In the genomic region with DNA sequence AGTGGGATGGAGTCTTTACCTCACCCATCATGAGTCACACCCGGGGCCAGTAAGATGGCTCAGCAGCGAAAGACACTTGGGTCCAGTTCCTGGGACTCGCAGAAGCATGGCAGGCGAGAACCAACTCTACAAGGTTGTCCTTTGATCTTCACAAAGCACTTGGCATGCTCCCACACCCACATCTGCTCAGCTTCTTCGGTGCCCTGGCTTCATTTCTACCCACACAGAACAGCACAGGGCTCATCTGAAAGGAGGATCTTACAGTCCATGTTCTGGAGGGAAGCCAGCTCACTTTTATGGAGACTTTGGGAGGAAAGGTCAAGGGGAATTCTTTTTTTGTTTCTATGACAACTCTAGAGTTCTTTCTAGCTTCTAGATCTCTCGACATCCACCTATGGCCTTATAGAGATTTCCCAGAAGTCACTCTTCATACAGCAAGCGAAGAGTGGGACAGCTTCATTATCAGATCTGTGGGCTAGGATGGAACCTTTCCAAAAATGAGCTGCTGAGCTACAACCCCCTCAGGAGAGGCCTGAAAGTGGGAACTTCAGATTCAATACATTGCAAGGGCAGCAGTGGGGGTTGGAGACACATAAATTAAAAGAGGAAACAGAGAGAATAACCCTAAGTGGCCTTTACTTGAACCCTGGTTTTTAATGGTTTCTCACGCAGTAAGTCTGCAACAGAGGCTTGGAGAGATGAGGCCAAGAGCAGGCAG, we compare ENCODE assay signal across 13 mouse cellular contexts. TPM values are rescaled to one million over a fixed set of nuclear protein-coding genes. Genes with fewer than 3 reads are reported as not detected.
A peak's percentile ranks its signal among the peaks of the same experiment; 100 is the strongest.
DNase-seq lines count a peak whose midpoint lies in the region; ATAC-seq lines count a peak whose summit lies in the region.
"Had no signal": no experiment of that assay in that cellular context is flagged by ENCODE, and none has a peak within 500 bp of the region (broad histone marks: within the 10 kb centered on the region; RNA-seq: fewer than 3 reads in every experiment).

No protein-coding gene starts in this region.

- 72% methylated on average over 8 of the region's 8 CpGs for WGBS in kidney, embryonic 16.5 days
- WGBS in kidney, embryonic 15.5 days = 65% methylated on average over 8 of the region's 8 CpGs
- WGBS in intestine, embryonic 16.5 days = 64% methylated on average over 8 of the region's 8 CpGs

- no peaks in the 10 kb centered on the region for H3K9me3 ChIP-seq in kidney, embryonic 16.5 days (ENCODE audit: low read length)
- no peaks in the 10 kb centered on the region for H3K9me3 ChIP-seq in kidney, embryonic 15.5 days (replicated peaks)
- H3K9me3 ChIP-seq in intestine, embryonic 16.5 days (ENCODE audit: control insufficient read depth, low read length) = no peaks in the 10 kb centered on the region
- H3K9me3 ChIP-seq: hindbrain, embryonic 12.5 days; limb, embryonic 12.5 days had no signal

- H3K4me2 ChIP-seq in kidney, embryonic 16.5 days (replicated peaks; ENCODE audit: low read depth, low read length) = no peak overlapping the region
- H3K4me2 ChIP-seq in kidney, embryonic 15.5 days = no peak overlapping the region
- no peak overlapping the region for H3K4me2 ChIP-seq in intestine, embryonic 16.5 days (ENCODE audit: low read depth, low read length)
- H3K4me2 ChIP-seq: heart, embryonic 11.5 days; hindbrain, embryonic 12.5 days; limb, embryonic 12.5 days had no signal

- H3K27ac ChIP-seq in kidney, embryonic 16.5 days (ENCODE audit: low read length) = no peak overlapping the region
- no peak overlapping the region for H3K27ac ChIP-seq in kidney, embryonic 15.5 days
- no peak overlapping the region for H3K27ac ChIP-seq in intestine, embryonic 16.5 days (ENCODE audit: low read length)
- H3K27ac ChIP-seq: hindbrain, embryonic 12.5 days; layer of hippocampus, adult 2 months; limb, embryonic 12.5 days had no signal

- H3K4me3 ChIP-seq in kidney, embryonic 16.5 days (ENCODE audit: low read length) = no peak overlapping the region
- H3K4me3 ChIP-seq in kidney, embryonic 15.5 days (replicated peaks) = no peak overlapping the region
- no peak overlapping the region for H3K4me3 ChIP-seq in intestine, embryonic 16.5 days (ENCODE audit: low read length)
- H3K4me3 ChIP-seq: hindbrain, embryonic 12.5 days; layer of hippocampus, adult 2 months; limb, embryonic 12.5 days had no signal

- H3K9ac ChIP-seq in kidney, embryonic 16.5 days (replicated peaks; ENCODE audit: low read length) = no peak overlapping the region
- H3K9ac ChIP-seq in kidney, embryonic 15.5 days = no peak overlapping the region
- no peak overlapping the region for H3K9ac ChIP-seq in intestine, embryonic 16.5 days (ENCODE audit: low read depth, low read length)
- H3K9ac ChIP-seq: hindbrain, embryonic 12.5 days; limb, embryonic 12.5 days had no signal

- H3K4me1 ChIP-seq in kidney, embryonic 16.5 days (ENCODE audit: insufficient read depth, low read length) = no peaks in the 10 kb centered on the region
- no peaks in the 10 kb centered on the region; the same call in 1 of the 2 replicates for H3K4me1 ChIP-seq in kidney, embryonic 15.5 days
- no peaks in the 10 kb centered on the region for H3K4me1 ChIP-seq in intestine, embryonic 16.5 days (ENCODE audit: control insufficient read depth, insufficient read depth, low read length)
- H3K4me1 ChIP-seq: hindbrain, embryonic 12.5 days; limb, embryonic 12.5 days had no signal

- 0 out of 2 replicates have a peak, but pooled peaks have one; percentile 39 for ATAC-seq in kidney, embryonic 16.5 days (ENCODE audit: low FRiP score, low TSS enrichment)
- no peak for ATAC-seq in kidney, embryonic 15.5 days (replicated peaks; ENCODE audit: low FRiP score)
- no peak for ATAC-seq in intestine, embryonic 16.5 days
- ATAC-seq: CD4-positive, CD25-positive, alpha-beta regulatory T cell, adult 4 months had no signal

- no peaks in the 10 kb centered on the region for H3K36me3 ChIP-seq in kidney, embryonic 16.5 days (ENCODE audit: insufficient read depth, low read length)
- no peaks in the 10 kb centered on the region for H3K36me3 ChIP-seq in kidney, embryonic 15.5 days
- no peaks in the 10 kb centered on the region for H3K36me3 ChIP-seq in intestine, embryonic 16.5 days (ENCODE audit: control insufficient read depth, insufficient read depth, low read length)
- H3K36me3 ChIP-seq: hindbrain, embryonic 12.5 days; limb, embryonic 12.5 days had no signal

- no peaks in the 10 kb centered on the region for H3K27me3 ChIP-seq in kidney, embryonic 16.5 days (ENCODE audit: insufficient read depth, low read length)
- H3K27me3 ChIP-seq in kidney, embryonic 15.5 days = no peaks in the 10 kb centered on the region
- no peaks in the 10 kb centered on the region for H3K27me3 ChIP-seq in intestine, embryonic 16.5 days (replicated peaks; ENCODE audit: control insufficient read depth, insufficient read depth, low read length)
- H3K27me3 ChIP-seq: hindbrain, embryonic 12.5 days; limb, embryonic 12.5 days had no signal

- DNase-seq in CD4-positive helper T cell, adult 2 months (ENCODE audit: low read depth, low spot score) = peak; percentile 14
- peak; percentile 58 for DNase-seq in adrenal gland, postnatal 10 days
- DNase-seq in kidney, postnatal 14 days = peak; percentile 32
- DNase-seq in urinary bladder, postnatal 25 days (ENCODE audit: low spot score) = no peak
- no peak for DNase-seq in left cerebral cortex, adult 18-20 months (ENCODE audit: low spot score in 2 of 2)

RNA-seq across cellular contexts. Expression of a gene that starts 13.6 kb away (rescaled TPM):
- polyA plus RNA-seq in kidney, embryonic 16.5 days (2015; fragmentation: Nextera tagmentation; extraction: Ambion mirVana) = 457 and 459 TPM in 2 replicates
- 549 and 599 TPM in 2 replicates for polyA plus RNA-seq in kidney, embryonic 15.5 days (2015; fragmentation: Nextera tagmentation; extraction: Ambion mirVana)
- 100 to 1,000 TPM; 288 to 299 TPM for total RNA-seq in adrenal gland, postnatal 10 days (2021)
- 455 and 503 TPM in 2 replicates for polyA plus RNA-seq in intestine, embryonic 16.5 days (2015; fragmentation: Nextera tagmentation; extraction: Ambion mirVana)
- 100 to 1,000 TPM; 178 to 190 TPM for total RNA-seq in left cerebral cortex, adult 18-20 months (2021)

RNA-seq across cellular contexts. Expression of a gene that starts 24.3 kb away (rescaled TPM):
- 22.1 and 23.0 TPM in 2 replicates for polyA plus RNA-seq in kidney, embryonic 16.5 days (2015; fragmentation: Nextera tagmentation; extraction: Ambion mirVana)
- polyA plus RNA-seq in kidney, embryonic 15.5 days (2015; fragmentation: Nextera tagmentation; extraction: Ambion mirVana) = 21.2 and 21.7 TPM in 2 replicates
- total RNA-seq in adrenal gland, postnatal 10 days (2021) = 10 to 100 TPM; 26.3 to 30.0 TPM
- 26.7 and 33.7 TPM in 2 replicates for polyA plus RNA-seq in intestine, embryonic 16.5 days (2015; fragmentation: Nextera tagmentation; extraction: Ambion mirVana)
- total RNA-seq in left cerebral cortex, adult 18-20 months (2021) = 10 to 100 TPM; 56.6 to 61.1 TPM

RNA-seq across cellular contexts. Expression of a gene that starts 25.8 kb away (rescaled TPM):
- polyA plus RNA-seq in kidney, embryonic 16.5 days (2015; fragmentation: Nextera tagmentation; extraction: Ambion mirVana) = 90.6 and 100 TPM in 2 replicates
- 78.6 and 87.4 TPM in 2 replicates for polyA plus RNA-seq in kidney, embryonic 15.5 days (2015; fragmentation: Nextera tagmentation; extraction: Ambion mirVana)
- total RNA-seq in adrenal gland, postnatal 10 days (2021) = 1 to 10 TPM; 8.4 to 9.0 TPM
- 26.5 and 28.3 TPM in 2 replicates for polyA plus RNA-seq in intestine, embryonic 16.5 days (2015; fragmentation: Nextera tagmentation; extraction: Ambion mirVana)
- total RNA-seq in left cerebral cortex, adult 18-20 months (2021) = 10 to 100 TPM; 10.8 to 11.6 TPM

Comparison
In these comparisons a context has a peak if more than half of its experiments do, and no peak if none do; other contexts are left out.
1. DNase-seq: peak in CD4-positive helper T cell, adult 2 months (single experiment), adrenal gland, postnatal 10 days (single experiment) and kidney, postnatal 14 days (single experiment); none in urinary bladder, postnatal 25 days (single experiment) and left cerebral cortex, adult 18-20 months (0 of 2).